Mouse (Mus musculus) regulatory T cell (primary cell): ENCODE data around the gene Fam78a.

Experiments
- in situ Hi-C: fragments of 300-600 bp; cut with MboI, MseI; formaldehyde crosslinking; loops from one replicate; pipeline ENCODE4 v1.15.1; 2025; ENCODE audit warnings: high pct_unique_total_duplicates

Gene Fam78a

GRCm38 (mm10) chr2:32068811-32069607 is 15.6 kb downstream of the Fam78a start:
- in situ Hi-C loops: loop anchor here (10.0 kb wide), 1 partner anchor 506 kb away; the partner anchor contains the start of genes 9430097D07Rik, Dpm2 and Pip5kl1

- in situ Hi-C loops: loop anchor here (10.0 kb wide), 1 partner anchor 509 kb away; the partner anchor contains the start of genes 9430097D07Rik, Dpm2 and Pip5kl1
Observed at GRCm38 (mm10) chr2:32066005-32066404, 18.7 kb downstream of the Fam78a start.

GRCm38 (mm10) chr2:32065371-32065791 is 19.3 kb downstream of the Fam78a start:
- in situ Hi-C loops: loop anchor here (10.0 kb wide), 1 partner anchor 509 kb away; the partner anchor contains the start of genes 9430097D07Rik, Dpm2 and Pip5kl1

DNA sequence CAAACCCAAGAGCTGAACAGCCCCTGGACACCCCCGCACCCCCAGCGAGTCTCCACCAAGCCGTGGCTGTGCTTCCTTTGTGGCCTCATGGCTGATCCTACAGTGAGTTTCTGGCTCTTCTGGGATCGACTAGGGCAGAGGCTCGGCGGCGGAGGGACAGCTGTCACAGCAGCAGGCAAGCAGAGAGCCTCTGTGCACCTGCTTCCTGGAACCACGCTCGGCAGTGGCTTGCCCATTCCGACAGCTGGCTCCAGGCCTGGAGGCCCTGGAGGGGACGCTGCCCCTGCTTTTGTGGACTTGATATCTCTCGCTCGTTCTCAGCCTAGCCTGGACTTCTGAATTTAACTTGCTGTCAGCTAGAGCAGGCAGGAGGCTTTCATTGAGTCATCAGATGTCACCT is 19.7 kb downstream of the Fam78a start:
- in situ Hi-C loops: loop anchor here (10.0 kb wide), 1 partner anchor 510 kb away; the partner anchor contains the start of genes 9430097D07Rik, Dpm2 and Pip5kl1

GRCm38 (mm10) chr2:32063451-32064151 is 21.1 kb downstream of the Fam78a start:
- in situ Hi-C loops: loop anchor here (10.0 kb wide), 1 partner anchor 511 kb away; the partner anchor contains the start of genes 9430097D07Rik, Dpm2 and Pip5kl1

- in situ Hi-C loops: loop anchor here (10.0 kb wide), 1 partner anchor 512 kb away; the partner anchor contains the start of genes 9430097D07Rik, Dpm2 and Pip5kl1
Observed at GRCm38 (mm10) chr2:32062626-32063410, 21.8 kb downstream of the Fam78a start.

DNA sequence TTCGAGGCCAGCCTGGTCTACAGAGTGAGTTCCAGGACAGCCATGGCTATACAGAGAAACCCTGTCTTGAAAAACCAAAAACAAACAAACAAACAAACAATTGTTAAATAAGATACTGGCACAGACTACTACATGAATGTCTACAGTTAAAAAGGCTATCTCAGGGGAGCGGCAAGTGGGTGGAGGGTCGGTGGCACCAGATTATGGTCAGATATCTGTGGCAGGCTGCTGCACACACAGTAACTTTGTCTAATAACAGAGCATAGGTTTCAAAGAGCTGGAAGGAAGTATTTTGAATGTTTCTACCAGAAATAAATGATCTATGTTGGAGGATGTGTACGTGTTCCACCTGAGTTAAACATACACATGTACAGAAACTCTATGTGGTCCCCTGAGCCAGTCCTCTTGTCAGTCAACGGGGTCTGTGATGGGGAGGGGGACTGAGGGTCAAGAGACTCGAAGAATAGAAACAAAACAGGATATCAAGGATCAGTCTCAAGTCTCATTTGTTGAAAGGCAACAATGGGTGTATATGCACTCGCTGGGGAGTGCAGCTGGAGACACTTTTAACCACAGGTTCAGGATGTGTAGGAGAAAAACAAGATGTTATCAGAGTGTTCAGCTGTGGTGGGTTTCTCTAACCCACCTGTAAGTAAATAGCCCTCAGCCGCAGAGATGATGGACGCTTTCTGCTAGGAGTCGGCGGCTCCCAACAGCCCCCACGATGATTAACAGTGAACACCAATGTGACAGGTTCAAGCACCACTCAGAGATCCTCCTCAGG is 22.7 kb downstream of the Fam78a start:
- in situ Hi-C loops: loop anchor here (10.0 kb wide), 1 partner anchor 513 kb away; the partner anchor contains the start of genes 9430097D07Rik, Dpm2 and Pip5kl1

DNA sequence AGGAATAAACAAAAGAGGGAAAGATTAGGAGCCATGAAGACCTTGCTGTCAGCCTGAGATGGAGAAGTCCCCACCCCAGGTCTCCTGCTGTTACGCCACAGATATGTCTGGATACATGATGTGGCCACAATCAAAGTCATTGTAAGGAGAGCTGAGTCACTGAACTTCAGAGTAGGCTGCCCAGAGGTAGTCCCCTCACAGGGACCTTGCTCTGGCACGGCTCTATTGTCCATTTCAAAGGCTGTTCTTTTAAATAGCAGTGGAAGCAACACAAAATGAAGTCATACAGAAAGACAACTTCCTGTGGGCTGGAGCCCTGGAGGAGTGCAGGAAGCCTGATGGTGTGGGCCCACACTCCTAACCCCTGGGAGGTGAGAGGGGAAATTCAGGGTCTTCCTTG is 23.5 kb downstream of the Fam78a start:
- in situ Hi-C loops: loop anchor here (10.0 kb wide), 1 partner anchor 514 kb away; the partner anchor contains the start of genes 9430097D07Rik, Dpm2 and Pip5kl1

DNA sequence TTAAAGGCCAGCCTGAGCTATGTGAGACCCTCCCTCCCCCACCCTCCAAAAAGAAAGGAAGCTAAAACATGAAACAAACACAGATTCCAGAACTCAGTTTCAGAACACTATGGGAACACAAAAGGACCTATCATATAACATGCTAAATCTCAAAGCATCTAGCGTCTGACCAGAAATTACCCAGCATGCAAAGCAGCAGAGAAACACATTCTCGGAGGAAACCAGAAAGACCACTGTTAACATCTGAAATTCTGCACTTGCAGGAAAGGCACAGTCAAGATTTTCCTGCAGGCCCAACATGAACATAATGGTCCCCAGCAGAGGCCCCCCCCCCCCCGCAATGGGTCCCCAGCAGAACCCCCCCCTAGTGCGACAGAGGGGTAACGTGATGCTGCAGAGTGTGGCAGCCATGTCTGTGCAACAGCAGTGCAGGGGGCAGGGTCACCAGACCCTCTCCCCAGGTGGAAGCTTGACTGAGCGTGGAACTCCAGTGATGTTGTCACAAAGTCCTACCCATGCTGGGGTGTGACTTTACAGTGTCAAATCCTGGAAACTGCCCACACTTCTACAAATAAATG is 24.3 kb downstream of the Fam78a start:
- in situ Hi-C loops: loop anchor here (10.0 kb wide), 1 partner anchor 514 kb away; the partner anchor contains the start of genes 9430097D07Rik, Dpm2 and Pip5kl1

DNA sequence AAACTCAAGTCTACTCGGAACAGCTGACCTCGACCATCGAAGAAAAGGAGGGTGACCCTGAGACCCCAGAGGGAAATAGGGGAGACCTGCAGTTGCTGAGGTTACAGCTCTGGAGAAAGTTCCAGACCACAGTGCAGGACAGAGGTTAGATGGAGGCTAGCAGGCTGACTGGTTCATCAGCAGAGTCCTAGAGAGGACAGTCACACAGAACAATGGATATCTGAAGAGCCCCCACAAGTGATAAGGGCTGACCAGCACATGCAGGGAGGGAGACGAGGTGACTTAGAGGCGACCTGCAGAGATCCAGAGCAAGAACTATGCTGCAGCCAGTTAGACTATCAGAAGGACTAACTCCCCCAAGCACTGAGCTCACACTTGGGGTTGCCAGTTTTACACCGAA is 25.0 kb downstream of the Fam78a start:
- in situ Hi-C loops: loop anchor here (10.0 kb wide), 1 partner anchor 515 kb away; the partner anchor contains the start of genes 9430097D07Rik, Dpm2 and Pip5kl1

GRCm38 (mm10) chr2:32058716-32059115 is 25.9 kb downstream of the Fam78a start:
- in situ Hi-C loops: no loop called here

GRCm38 (mm10) chr2:32058241-32058640 is 26.4 kb downstream of the Fam78a start:
- in situ Hi-C loops: no loop called here

DNA sequence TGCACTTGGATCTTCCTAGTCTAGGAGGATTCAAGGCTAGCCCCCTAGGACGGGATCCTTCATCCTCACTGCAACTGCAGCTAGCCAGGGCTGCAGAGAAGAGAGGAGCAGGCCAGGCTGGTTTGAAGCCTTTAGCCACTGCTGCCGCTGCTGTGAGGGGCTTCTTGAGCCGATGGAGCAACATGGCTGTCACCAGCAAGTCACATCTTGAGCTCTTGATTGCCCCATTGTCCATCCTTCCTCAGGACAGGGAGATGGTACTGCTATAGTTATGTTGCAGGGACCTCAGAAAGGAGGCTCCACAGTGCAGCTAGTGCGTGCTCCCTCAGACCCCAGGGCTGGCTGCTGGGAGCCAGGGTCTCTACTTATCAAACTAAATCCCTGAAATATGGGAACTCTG is 26.9 kb downstream of the Fam78a start:
- in situ Hi-C loops: no loop called here

GRCm38 (mm10) chr2:32057360-32057759 is 27.3 kb downstream of the Fam78a start:
- in situ Hi-C loops: no loop called here

GRCm38 (mm10) chr2:32056524-32056923 is 28.1 kb downstream of the Fam78a start:
- in situ Hi-C loops: no loop called here

DNA sequence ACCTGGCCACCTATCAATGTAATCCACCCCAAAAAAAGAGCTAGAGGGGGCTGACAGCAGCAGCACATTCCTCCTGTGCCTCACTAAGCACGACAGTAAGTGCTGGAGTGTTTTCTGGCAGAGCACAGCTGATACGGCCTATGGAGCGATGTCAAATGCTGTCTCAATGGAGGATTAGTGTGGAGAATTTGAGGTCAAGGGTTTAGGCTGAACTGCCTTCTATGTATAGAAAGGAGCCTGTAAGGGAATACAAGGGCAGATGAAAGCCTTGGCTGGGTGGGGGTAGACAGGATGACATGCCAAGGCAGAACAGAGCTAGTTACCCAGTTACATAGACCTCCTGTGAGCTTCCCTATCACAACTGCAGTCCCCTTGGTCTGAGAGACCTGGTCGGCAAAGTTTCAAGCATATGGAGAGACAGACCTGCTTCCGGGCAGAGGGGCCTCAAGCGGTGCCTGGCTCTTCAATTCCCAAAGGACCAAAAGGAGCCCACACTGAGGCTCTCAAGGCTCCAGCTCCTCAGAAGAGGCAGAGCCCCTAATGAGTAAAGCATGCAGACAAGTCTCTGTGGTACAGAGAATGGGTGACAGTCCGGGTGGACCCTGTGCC is 29.2 kb downstream of the Fam78a start:
- in situ Hi-C loops: no loop called here

DNA sequence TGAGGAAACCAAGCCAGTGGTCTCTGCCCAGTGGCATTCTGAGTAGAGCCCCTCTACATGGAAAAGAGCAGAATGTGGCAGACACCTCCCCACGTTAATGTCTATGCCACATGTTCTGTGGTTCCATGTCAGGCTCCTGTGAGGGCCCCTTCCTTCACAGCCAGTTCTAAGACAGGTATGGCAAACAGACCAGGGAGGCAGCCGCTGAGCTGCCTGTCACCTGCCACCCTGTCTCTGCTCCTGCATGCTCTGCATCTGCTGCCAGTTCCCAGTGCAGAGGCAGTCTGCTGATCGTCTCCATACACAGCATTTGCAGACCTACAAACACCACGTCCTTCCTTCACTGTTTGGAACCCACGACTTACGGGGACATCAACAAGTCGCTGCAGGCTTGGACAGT is 32.2 kb downstream of the Fam78a start:
- in situ Hi-C loops: no loop called here

DNA sequence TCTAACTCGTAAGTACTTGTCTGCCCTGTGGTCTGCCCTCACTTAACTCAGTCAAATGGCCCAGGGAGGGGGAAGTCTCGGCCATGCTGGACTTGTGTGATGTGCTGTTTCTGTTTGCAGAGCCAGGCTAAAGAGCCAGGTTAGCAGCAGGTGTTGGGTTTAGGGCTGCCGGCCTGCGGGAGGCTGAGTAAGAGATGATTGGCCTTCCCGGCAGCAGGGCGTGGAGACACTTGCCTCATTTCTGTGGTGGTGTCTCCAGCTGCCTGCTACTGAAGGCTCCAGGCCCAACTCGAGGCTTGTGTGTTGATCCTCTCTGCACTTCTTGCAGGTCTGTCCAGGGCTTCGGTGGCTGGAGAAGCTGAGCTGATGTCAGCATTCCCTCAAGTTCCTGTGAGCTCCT is 32.9 kb downstream of the Fam78a start:
- in situ Hi-C loops: no loop called here

DNA sequence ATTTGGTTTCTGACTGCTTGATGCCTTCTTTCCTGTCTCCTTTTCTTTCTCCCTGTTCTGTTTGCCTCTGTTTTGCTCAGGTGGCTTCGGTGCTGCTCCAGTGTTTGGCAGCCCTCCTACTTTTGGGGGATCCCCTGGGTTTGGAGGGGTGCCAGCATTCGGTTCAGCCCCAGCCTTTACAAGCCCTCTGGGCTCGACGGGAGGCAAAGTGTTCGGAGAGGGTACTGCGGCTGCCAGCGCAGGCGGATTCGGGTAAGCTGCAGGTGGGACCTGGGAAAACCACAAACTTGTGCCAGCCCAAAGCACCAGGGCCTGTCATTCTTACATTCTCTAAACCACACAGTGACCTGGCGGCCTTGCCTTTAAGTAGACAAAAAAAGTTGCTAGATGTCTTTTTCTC is 37.3 kb downstream of the Fam78a start:
- in situ Hi-C loops: no loop called here
